Mouse (Mus musculus) midbrain, embryonic 15.5 days (tissue): ENCODE results near the gene Lsm6. TPM values are rescaled to one million over a fixed set of nuclear protein-coding genes. Genes with fewer than 3 reads are reported as not detected.

Experiments
- ATAC-seq: fragments of 200-750 bp; cut with Nextera tagmentation; replicated peaks from 2 replicates; pipeline ENCODE4 v1.8.0; 2017; ENCODE audit warnings: moderate TSS enrichment
- H3K27ac ChIP-seq: fragments of 300-500 bp; sonication (generic); 2 replicates; pipeline ENCODE4 v1.5.1; 2015; ENCODE audit warnings: mild to moderate bottlenecking, inconsistent platforms
- H3K27me3 ChIP-seq: fragments of 300-500 bp; sonication (generic); replicated peaks from 2 replicates; pipeline ENCODE4 v1.6.1; 2015; ENCODE audit warnings: inconsistent platforms
- H3K36me3 ChIP-seq: fragments of 300-500 bp; sonication (generic); replicated peaks from 2 replicates; pipeline ENCODE4 v1.6.1; 2015; ENCODE audit warnings: inconsistent platforms
- H3K4me1 ChIP-seq: fragments of 300-500 bp; sonication (generic); 2 replicates; pipeline ENCODE4 v1.6.1; 2015; ENCODE audit warnings: inconsistent platforms
- H3K4me2 ChIP-seq: fragments of 300-500 bp; sonication (generic); 2 replicates; pipeline ENCODE4 v1.6.1; 2015; ENCODE audit warnings: inconsistent platforms, mild to moderate bottlenecking, moderate library complexity
- H3K4me3 ChIP-seq: fragments of 300-500 bp; sonication (generic); 2 replicates; pipeline ENCODE4 v1.5.1; 2015; ENCODE audit warnings: mild to moderate bottlenecking, inconsistent platforms
- H3K9ac ChIP-seq: fragments of 300-500 bp; sonication (generic); 2 replicates; pipeline ENCODE4 v1.6.1; 2015; ENCODE audit warnings: mild to moderate bottlenecking, inconsistent platforms
- H3K9me3 ChIP-seq: fragments of 300-500 bp; sonication (generic); 2 replicates; pipeline ENCODE4 v1.6.1; 2016; ENCODE audit warnings: inconsistent platforms
- WGBS: fragments of 180-500 bp; shearing (Covaris S2); methylation state at CpG from one replicate; pipeline ENCODE4 v1.1.7; 2015; ENCODE audit warnings: mixed read lengths; 5-methylcytosine and 5-hydroxymethylcytosine counted together
- polyA plus RNA-seq: library from polyadenylated mRNA; unstranded; fragments of >200 nt; fragmentation: Nextera tagmentation; extraction: Ambion mirVana; gene quantifications from 2 replicates; pipeline ENCODE4 v1.2.1, GENCODE M21; 2015

Lsm6 gene
- polyA plus RNA-seq = 135 and 140 TPM in 2 replicates

DNA sequence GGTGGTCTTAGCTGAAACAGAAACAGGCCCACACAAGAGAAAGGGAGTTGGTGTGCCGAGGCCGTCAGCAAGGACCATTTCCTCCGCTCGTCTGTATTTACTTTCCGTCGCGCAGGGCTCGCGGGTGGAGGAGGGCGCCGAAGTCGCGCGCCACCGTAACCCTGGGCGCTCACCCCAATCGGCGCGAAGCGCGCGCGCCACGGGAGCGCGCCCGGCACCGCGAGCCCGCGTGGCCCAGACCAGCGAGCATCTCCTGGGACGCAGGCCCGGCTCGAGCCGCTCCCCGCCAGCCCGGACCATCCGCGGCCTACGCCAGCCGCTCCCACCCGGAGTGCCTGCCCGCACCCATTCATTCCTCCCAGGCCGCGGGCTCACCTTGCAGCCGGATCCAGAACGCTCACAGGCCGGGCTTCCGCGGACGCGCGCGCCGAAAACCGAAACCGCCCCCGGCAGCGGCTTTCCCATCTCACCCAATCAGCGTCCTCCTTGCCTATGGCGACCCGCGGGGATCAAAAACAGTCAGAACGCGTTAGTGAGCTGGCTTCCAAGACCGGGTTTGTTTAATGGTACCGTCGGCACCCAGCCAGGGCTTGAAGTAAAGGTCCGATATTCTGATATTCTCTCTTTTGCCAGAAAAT lies at the start of gene Lsm6:
Gene Lsm6 (minus strand): TSS at position 468 of the 638 bp plus-strand sequence.
- H3K9ac ChIP-seq = peak within 1 kb of the TSS; percentile 99
- H3K27ac ChIP-seq = peak within 1 kb of the TSS; percentile 99
- peaks cover 14% of the 10 kb centered on the region for H3K4me1 ChIP-seq
- H3K27me3 ChIP-seq = no peaks in the 10 kb centered on the region
- peak within 1 kb of the TSS; percentile 58 for H3K4me2 ChIP-seq
- ATAC-seq = peak; percentile 95
- H3K36me3 ChIP-seq = no peaks in the 10 kb centered on the region
- no peaks in the 10 kb centered on the region for H3K9me3 ChIP-seq
- under 1% methylated on average over 67 of the region's 70 CpGs for WGBS
- H3K4me3 ChIP-seq = peak within 1 kb of the TSS; percentile 97

DNA sequence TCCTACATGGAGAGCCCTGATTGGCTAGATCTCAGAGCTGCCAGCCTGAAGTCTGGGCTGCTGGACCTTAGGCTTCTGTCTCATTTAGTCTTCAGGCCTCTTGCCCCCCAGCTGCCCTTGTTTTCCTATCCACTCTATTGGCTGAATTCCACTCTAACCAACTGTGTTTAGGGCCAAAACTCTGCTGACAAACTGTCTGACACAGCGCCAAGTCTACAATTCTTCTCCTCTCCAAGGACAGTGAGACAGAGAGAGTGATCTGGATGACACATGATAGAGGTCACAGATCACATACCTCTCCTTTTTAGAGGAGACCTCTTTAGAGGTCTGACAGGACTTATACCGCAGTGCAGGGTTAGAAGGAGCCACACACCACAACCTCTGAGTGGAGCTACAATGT lies 46.1 kb upstream of the Lsm6 start:
- no peaks in the 10 kb centered on the region for H3K27me3 ChIP-seq
- no peaks in the 10 kb centered on the region for H3K4me1 ChIP-seq
- ATAC-seq = no peak
- WGBS = 92% methylated on average over 2 of the region's 2 CpGs
- H3K9ac ChIP-seq = no peak overlapping the region
- no peak overlapping the region for H3K27ac ChIP-seq
- no peaks in the 10 kb centered on the region for H3K9me3 ChIP-seq
- H3K4me2 ChIP-seq = no peak overlapping the region
- H3K36me3 ChIP-seq = no peaks in the 10 kb centered on the region
- no peak overlapping the region for H3K4me3 ChIP-seq

GRCm38 (mm10) chr8:78863001-78863400 lies 42.1 kb upstream of the Lsm6 start:
- 81% methylated on average over 1 of the region's 1 CpGs for WGBS
- ATAC-seq = no peak
- Histone ChIP-seq H3K36me3 (no peaks in the 10 kb centered on the region), H3K9me3 (no peaks in the 10 kb centered on the region), H3K4me3 (no peak overlapping the region), H3K4me2 (no peak overlapping the region), H3K9ac (no peak overlapping the region), H3K27me3 (no peaks in the 10 kb centered on the region), H3K27ac (no peak overlapping the region), H3K4me1 (no peaks in the 10 kb centered on the region)

DNA sequence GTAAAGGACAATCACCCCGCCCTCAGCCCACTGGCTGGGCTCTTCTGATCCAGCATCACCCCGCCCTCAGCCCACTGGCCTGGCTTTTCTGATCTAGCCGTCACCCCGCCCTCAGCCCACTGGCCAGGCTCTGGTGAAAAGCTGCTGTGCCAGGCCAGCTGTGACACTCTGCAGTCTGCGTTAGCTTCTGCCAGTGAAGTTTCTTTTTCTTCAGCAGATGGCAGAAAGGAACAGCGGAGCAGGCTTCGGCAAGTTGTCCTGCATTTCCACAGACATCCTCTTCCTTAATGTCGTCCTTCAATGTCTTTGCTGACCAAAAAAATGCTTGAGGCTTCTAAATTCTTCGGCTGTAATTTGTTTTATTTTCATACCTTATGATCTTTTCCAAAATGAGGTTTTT lies 41.1 kb upstream of the Lsm6 start:
- ATAC-seq = no peak
- Histone ChIP-seq H3K36me3 (no peaks in the 10 kb centered on the region), H3K27me3 (no peaks in the 10 kb centered on the region), H3K9me3 (no peaks in the 10 kb centered on the region), H3K9ac (no peak overlapping the region), H3K4me1 (no peaks in the 10 kb centered on the region), H3K27ac (no peak overlapping the region), H3K4me2 (no peak overlapping the region), H3K4me3 (no peak overlapping the region)
- WGBS = 66% methylated on average over 9 of the region's 9 CpGs

GRCm38 (mm10) chr8:78860789-78861188 lies 39.8 kb upstream of the Lsm6 start:
- no peak for ATAC-seq

DNA sequence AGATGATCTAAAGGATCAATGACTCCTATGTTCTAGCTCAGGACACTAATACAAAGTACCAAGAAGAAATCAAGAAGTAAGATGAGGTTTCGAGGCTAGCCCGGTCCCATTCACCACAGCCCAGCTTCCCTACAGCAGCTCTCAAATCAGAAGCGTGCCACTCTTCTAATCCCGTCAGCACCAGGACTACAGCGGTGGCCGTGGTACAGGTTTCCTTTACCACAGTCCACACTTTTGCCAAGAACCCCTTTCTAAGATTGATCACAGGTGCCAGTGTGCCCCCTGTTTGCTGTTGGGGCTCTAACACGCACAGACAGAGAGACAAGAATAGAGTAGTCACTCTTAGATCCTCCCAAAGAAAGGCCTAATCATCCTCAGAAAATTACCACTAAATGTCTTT lies 36.5 kb upstream of the Lsm6 start:
- Histone ChIP-seq H3K9ac (no peak overlapping the region), H3K4me3 (no peak overlapping the region), H3K27ac (no peak overlapping the region), H3K27me3 (no peaks in the 10 kb centered on the region), H3K4me2 (no peak overlapping the region), H3K9me3 (no peaks in the 10 kb centered on the region), H3K4me1 (no peaks in the 10 kb centered on the region), H3K36me3 (no peaks in the 10 kb centered on the region)
- ATAC-seq = no peak
- 90% methylated on average over 7 of the region's 7 CpGs for WGBS

More at GRCm38 (mm10) chr8:78860789-78861188, 39.8 kb upstream of the Lsm6 start:
- H3K36me3 ChIP-seq = no peaks in the 10 kb centered on the region
- H3K27me3 ChIP-seq = no peaks in the 10 kb centered on the region
- no peaks in the 10 kb centered on the region for H3K4me1 ChIP-seq
- H3K4me2 ChIP-seq = no peak overlapping the region
- H3K9me3 ChIP-seq = no peaks in the 10 kb centered on the region
- no peak overlapping the region for H3K4me3 ChIP-seq
- no peak overlapping the region for H3K27ac ChIP-seq
- WGBS = 54% methylated on average over 5 of the region's 5 CpGs
- no peak overlapping the region for H3K9ac ChIP-seq

DNA sequence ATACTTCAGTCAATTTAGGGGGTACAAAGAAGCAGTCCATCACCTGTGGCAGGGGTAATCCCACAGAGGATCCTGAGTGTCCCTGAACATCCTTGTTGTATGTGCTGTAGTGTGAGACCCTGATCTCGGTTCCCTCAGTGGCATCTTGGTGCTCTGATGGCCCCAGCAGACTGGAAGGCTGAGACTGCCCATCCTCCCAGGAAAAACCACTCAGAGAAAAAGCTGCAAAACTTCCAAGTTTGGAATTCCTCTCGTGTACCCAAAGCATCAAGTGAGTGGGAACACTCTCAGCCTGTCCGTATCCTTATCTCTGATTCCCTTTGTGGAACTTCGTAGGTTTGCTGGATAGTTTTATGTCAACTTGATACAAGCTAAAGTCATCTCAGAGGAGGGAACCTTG lies 31.3 kb upstream of the Lsm6 start:
- Histone ChIP-seq H3K27ac (no peak overlapping the region), H3K9me3 (no peaks in the 10 kb centered on the region), H3K27me3 (no peaks in the 10 kb centered on the region), H3K36me3 (no peaks in the 10 kb centered on the region), H3K9ac (no peak overlapping the region), H3K4me2 (no peak overlapping the region), H3K4me1 (no peaks in the 10 kb centered on the region), H3K4me3 (no peak overlapping the region)
- 87% methylated on average over 4 of the region's 4 CpGs for WGBS
- ATAC-seq = no peak

- H3K9me3 ChIP-seq = no peaks in the 10 kb centered on the region
- H3K36me3 ChIP-seq = no peaks in the 10 kb centered on the region
- H3K27me3 ChIP-seq = no peaks in the 10 kb centered on the region
- H3K4me3 ChIP-seq = no peak overlapping the region
- H3K4me2 ChIP-seq = no peak overlapping the region
- WGBS = 89% methylated on average over 3 of the region's 3 CpGs
- no peaks in the 10 kb centered on the region for H3K4me1 ChIP-seq
- H3K9ac ChIP-seq = no peak overlapping the region
- H3K27ac ChIP-seq = no peak overlapping the region
- ATAC-seq = no peak
Observed at GRCm38 (mm10) chr8:78847240-78847639, 26.3 kb upstream of the Lsm6 start.

GRCm38 (mm10) chr8:78844559-78844958 lies 23.6 kb upstream of the Lsm6 start:
- no peak overlapping the region for H3K9ac ChIP-seq
- no peaks in the 10 kb centered on the region for H3K27me3 ChIP-seq
- ATAC-seq = no peak
- H3K4me2 ChIP-seq = no peak overlapping the region
- H3K36me3 ChIP-seq = no peaks in the 10 kb centered on the region
- H3K9me3 ChIP-seq = no peaks in the 10 kb centered on the region
- no peaks in the 10 kb centered on the region for H3K4me1 ChIP-seq
- H3K4me3 ChIP-seq = no peak overlapping the region
- no peak overlapping the region for H3K27ac ChIP-seq
- 85% methylated on average over 5 of the region's 5 CpGs for WGBS

GRCm38 (mm10) chr8:78838656-78839413 lies 17.9 kb upstream of the Lsm6 start:
- Histone ChIP-seq H3K4me3 (no peak overlapping the region), H3K27me3 (no peaks in the 10 kb centered on the region), H3K27ac (no peak overlapping the region), H3K9ac (no peak overlapping the region), H3K4me2 (no peak overlapping the region), H3K4me1 (no peaks in the 10 kb centered on the region), H3K36me3 (no peaks in the 10 kb centered on the region), H3K9me3 (no peaks in the 10 kb centered on the region)
- 86% methylated on average over 7 of the region's 7 CpGs for WGBS
- no peak for ATAC-seq

DNA sequence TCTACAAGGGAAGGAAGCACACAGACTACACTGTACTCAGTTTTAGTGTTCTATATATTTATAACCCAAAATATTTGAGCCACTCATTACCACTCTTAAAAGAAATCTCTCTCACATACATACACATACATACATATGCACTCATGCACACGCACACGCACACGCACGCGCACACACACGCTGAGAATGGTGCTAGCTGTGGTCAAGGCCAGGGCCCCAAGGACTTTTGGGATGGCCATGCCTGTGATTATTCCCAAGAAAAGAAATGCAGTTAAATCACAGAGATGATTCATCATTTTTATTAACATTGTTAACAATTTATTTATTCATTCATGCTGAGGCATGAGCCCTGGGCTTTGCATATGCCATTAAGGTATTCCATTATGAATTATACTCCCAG lies 15.2 kb upstream of the Lsm6 start:
- no peak for ATAC-seq
- WGBS = 98% methylated on average over 6 of the region's 6 CpGs
- H3K4me1 ChIP-seq = no peaks in the 10 kb centered on the region

GRCm38 (mm10) chr8:78828414-78828813 lies 7.5 kb upstream of the Lsm6 start:
- ATAC-seq = no peak

More for the DNA sequence above, 15.2 kb upstream of the Lsm6 start:
- Histone ChIP-seq H3K27ac (no peak overlapping the region), H3K36me3 (no peaks in the 10 kb centered on the region), H3K9ac (no peak overlapping the region), H3K4me2 (no peak overlapping the region), H3K27me3 (no peaks in the 10 kb centered on the region), H3K9me3 (no peaks in the 10 kb centered on the region), H3K4me3 (no peak overlapping the region)

DNA sequence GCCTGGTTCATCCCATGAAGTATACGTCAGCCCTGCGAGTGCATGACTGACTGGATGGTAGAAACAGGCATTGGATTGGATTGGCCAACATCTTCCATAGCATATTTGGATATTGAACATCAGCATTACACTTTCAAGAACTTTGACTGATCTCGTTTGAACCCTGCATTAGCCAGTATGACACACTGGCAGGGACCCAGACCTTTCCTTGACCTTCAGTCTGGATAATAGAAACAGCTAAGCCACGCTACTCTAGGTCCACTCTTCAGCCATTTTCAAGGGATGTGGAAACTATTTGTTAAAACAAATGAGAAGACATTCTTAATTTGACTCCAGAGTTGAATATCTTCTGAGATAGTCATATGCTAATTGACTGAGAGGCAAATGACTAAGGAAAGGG lies 3.6 kb upstream of the Lsm6 start:
- no peak overlapping the region for H3K27ac ChIP-seq
- 85% methylated on average over 4 of the region's 4 CpGs for WGBS

More at GRCm38 (mm10) chr8:78828414-78828813, 7.5 kb upstream of the Lsm6 start:
- no peak overlapping the region for H3K4me3 ChIP-seq
- H3K9ac ChIP-seq = no peak overlapping the region
- H3K36me3 ChIP-seq = no peaks in the 10 kb centered on the region
- H3K27ac ChIP-seq = no peak overlapping the region
- 76% methylated on average over 11 of the region's 11 CpGs for WGBS
- H3K27me3 ChIP-seq = no peaks in the 10 kb centered on the region
- no peak overlapping the region for H3K4me2 ChIP-seq
- no peaks in the 10 kb centered on the region for H3K9me3 ChIP-seq
- H3K4me1 ChIP-seq = no peaks in the 10 kb centered on the region

More for the DNA sequence above, 3.6 kb upstream of the Lsm6 start:
- H3K9ac ChIP-seq = no peak overlapping the region
- H3K4me1 ChIP-seq = peaks cover 6% of the 10 kb centered on the region
- H3K4me3 ChIP-seq = no peak overlapping the region
- no peaks in the 10 kb centered on the region for H3K9me3 ChIP-seq
- no peak overlapping the region for H3K4me2 ChIP-seq
- no peak for ATAC-seq
- no peaks in the 10 kb centered on the region for H3K27me3 ChIP-seq
- H3K36me3 ChIP-seq = no peaks in the 10 kb centered on the region
